Comparison of ENCODE assay signal across 8 mouse cellular contexts in the genomic region with DNA sequence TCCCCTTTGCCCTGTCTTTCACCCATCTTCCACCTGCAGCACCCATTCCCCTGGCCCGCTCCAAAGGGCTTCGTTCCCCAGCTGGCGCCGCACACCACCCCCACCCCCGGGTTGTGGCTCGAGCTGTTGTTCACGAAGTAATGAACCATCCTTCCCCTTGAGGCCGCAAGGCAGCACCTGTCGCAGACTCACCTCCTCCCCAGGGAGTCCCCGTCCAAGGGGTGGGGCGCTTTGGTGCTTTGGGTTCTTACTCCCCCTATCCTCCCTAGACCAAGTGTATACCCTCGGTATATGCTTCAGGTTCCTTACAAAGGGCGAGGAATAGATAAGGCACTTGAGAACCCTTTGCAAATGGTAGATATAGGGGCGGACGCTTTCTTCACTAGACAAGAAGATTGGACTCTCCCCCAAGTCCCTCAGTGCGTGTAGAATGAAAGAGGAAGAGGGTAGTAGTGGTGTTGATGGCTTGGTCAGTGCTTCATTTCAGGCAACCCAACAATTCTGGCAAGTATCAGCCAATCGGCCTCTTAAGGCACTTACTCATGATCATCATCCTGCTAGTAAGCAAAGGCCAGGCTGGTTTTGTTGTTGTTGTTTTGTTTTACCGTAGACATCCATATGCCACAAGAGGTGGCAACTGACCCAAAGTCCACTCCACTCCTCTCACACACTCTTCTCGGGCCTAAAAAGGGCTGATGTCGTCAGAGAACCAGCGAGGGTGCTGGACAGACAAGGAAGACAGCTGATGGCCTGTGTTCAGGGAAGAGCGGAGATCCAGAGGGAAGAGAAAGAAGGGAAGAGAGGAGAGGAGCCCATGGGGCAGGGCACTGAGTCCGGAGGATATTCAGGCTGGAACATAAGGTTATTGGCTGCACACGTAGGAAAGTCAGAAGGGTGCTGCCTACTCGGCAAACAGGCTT. TPM values are rescaled to one million over a fixed set of nuclear protein-coding genes. Genes with fewer than 3 reads are reported as not detected.
DNase-seq lines count a peak whose midpoint lies in the region; ATAC-seq and TF ChIP-seq lines count a peak whose summit lies in the region.

No protein-coding gene starts in this region.

- no peak for TF ChIP-seq EP300 in heart, adult 2 months (IDR thresholded peaks at IDR 0.05; ENCODE audit: insufficient read depth, low read depth, low read length)

- H3K79me2 ChIP-seq in heart, adult 2 months (replicated peaks; ENCODE audit: control insufficient read depth, insufficient read depth, low read length): no peaks in the 10 kb centered on the region

- TF ChIP-seq POLR2A in heart, adult 2 months (IDR thresholded peaks at IDR 0.05; ENCODE audit: insufficient read depth, low read depth, low read length): no peak

- peak overlapping the region; percentile 62 for H3K4me3 ChIP-seq in heart, adult 2 months
- H3K4me3 ChIP-seq in brown adipose tissue, adult 24 weeks (ENCODE audit: insufficient read depth, low read depth, low read length): peak overlapping the region; percentile 86
- peak overlapping the region; percentile 80 for H3K4me3 ChIP-seq in heart, embryonic 15.5 days
- peak overlapping the region; percentile 76 for H3K4me3 ChIP-seq in liver, embryonic 11.5 days (ENCODE audit: low read depth, low read length)

- H3K4me1 ChIP-seq in heart, adult 2 months (ENCODE audit: control insufficient read depth, insufficient read depth, low read length): peaks cover 28% of the 10 kb centered on the region
- H3K4me1 ChIP-seq in brown adipose tissue, adult 24 weeks (ENCODE audit: control insufficient read depth, insufficient read depth, insufficient read length, low read length): peaks cover 33% of the 10 kb centered on the region
- peaks cover 63% of the 10 kb centered on the region for H3K4me1 ChIP-seq in heart, embryonic 15.5 days (replicated peaks)
- peaks cover 42% of the 10 kb centered on the region for H3K4me1 ChIP-seq in liver, embryonic 11.5 days (replicated peaks; ENCODE audit: control insufficient read depth, insufficient read depth, low read length)

- intact Hi-C loops in heart, adult 2 months (cut with DNase I): loop anchor here (2.0 kb wide), 1 partner anchor 78 kb away; the partner anchor contains the start of gene Ywhae
- intact Hi-C loops in heart, postnatal 25 days (cut with DNase I): loop anchor here (1.0 to 5.0 kb wide), 2 partner anchors 24 to 32 kb away; no protein-coding TSS in a partner anchor

- no peaks in the 10 kb centered on the region for H3K9me3 ChIP-seq in heart, embryonic 15.5 days (replicated peaks)
- no peaks in the 10 kb centered on the region for H3K9me3 ChIP-seq in liver, embryonic 11.5 days (ENCODE audit: control insufficient read depth, low read length)

- peak overlapping the region; percentile 74 for H3K9ac ChIP-seq in heart, adult 2 months (ENCODE audit: low read depth, low read length)
- H3K9ac ChIP-seq in heart, embryonic 15.5 days: peak overlapping the region; percentile 82
- H3K9ac ChIP-seq in liver, embryonic 11.5 days (ENCODE audit: low read depth, low read length): peak overlapping the region; percentile 84

- TF ChIP-seq CTCF in heart, adult 2 months (IDR thresholded peaks at IDR 0.05): no peak

- ATAC-seq in heart, embryonic 15.5 days (replicated peaks; ENCODE audit: insufficient number of reproducible peaks, insufficient read depth, low FRiP score, low read depth): no peak
- peak; percentile 70 for ATAC-seq in liver, embryonic 11.5 days (replicated peaks; ENCODE audit: low FRiP score)

- DNase-seq in heart, adult 2 months: peak; percentile 54 to 75
- no peak for DNase-seq in heart, postnatal 25 days (ENCODE audit: low spot score)
- peak; percentile 58 for DNase-seq in liver, embryonic 11.5 days (ENCODE audit: low spot score)
- DNase-seq in naive thymus-derived CD4-positive, alpha-beta T cell, adult 2 months (ENCODE audit: low read depth): peak; percentile 33
- DNase-seq in ovary, postnatal 10 days (ENCODE audit: low spot score): no peak
- DNase-seq in layer of hippocampus, postnatal 25 days (ENCODE audit: extremely low spot score in 1 of 2, low spot score in 1 of 2): no peak

- WGBS in heart, adult 2 months: 48% methylated on average over 25 of the region's 25 CpGs
- WGBS in heart, embryonic 15.5 days: 34% methylated on average over 25 of the region's 25 CpGs
- 22% methylated on average over 25 of the region's 25 CpGs for WGBS in liver, embryonic 11.5 days

- H3K36me3 ChIP-seq in heart, adult 2 months (ENCODE audit: control insufficient read depth, insufficient read depth, low read length): peaks cover 2% of the 10 kb centered on the region; the same call in 1 of the 2 replicates
- H3K36me3 ChIP-seq in heart, embryonic 15.5 days: peaks cover 23% of the 10 kb centered on the region
- H3K36me3 ChIP-seq in liver, embryonic 11.5 days (ENCODE audit: control insufficient read depth, insufficient read depth, low read length): peaks cover 13% of the 10 kb centered on the region; the same call in 1 of the 2 replicates

- H3K27ac ChIP-seq in heart, adult 2 months: peak overlapping the region; percentile 99
- peak overlapping the region; percentile 97 for H3K27ac ChIP-seq in brown adipose tissue, adult 24 weeks (replicated peaks; ENCODE audit: low read depth, low read length)
- H3K27ac ChIP-seq in heart, embryonic 15.5 days: peak overlapping the region; percentile 94
- peak overlapping the region; percentile 94 for H3K27ac ChIP-seq in liver, embryonic 11.5 days (ENCODE audit: low read depth, low read length)

- no peaks in the 10 kb centered on the region for H3K27me3 ChIP-seq in heart, adult 2 months (ENCODE audit: control insufficient read depth, insufficient read depth, low read length)
- no peaks in the 10 kb centered on the region for H3K27me3 ChIP-seq in heart, embryonic 15.5 days
- H3K27me3 ChIP-seq in liver, embryonic 11.5 days (replicated peaks; ENCODE audit: control insufficient read depth, insufficient read depth, low read length): no peaks in the 10 kb centered on the region

- peak overlapping the region; percentile 86 for H3K4me2 ChIP-seq in heart, embryonic 15.5 days
- peak overlapping the region; percentile 77 for H3K4me2 ChIP-seq in liver, embryonic 11.5 days

RNA-seq across cellular contexts. Expression of gene Myo1c, which starts 4.4 kb away (rescaled TPM):
- total RNA-seq in heart, adult 2 months (2021): 100 to 1,000 TPM in 1 of 2 experiments, 10 to 100 TPM in 1; 96.9 to 105 TPM
- 68.7 and 94.7 TPM in 2 replicates for polyA plus RNA-seq in heart, adult 2 months (2012; rRNA removed)
- total RNA-seq in heart, postnatal 25 days (2021): 100 to 1,000 TPM; 119 to 132 TPM
- 65.7 and 72.5 TPM in 2 replicates for polyA plus RNA-seq in brown adipose tissue, adult 24 weeks (2012; ENCODE audit: insufficient read depth, insufficient read length, missing spikeins)
- 62.1 and 79.0 TPM in 2 replicates for polyA plus RNA-seq in heart, embryonic 15.5 days (2015; fragmentation: Nextera tagmentation; extraction: Ambion mirVana)
- polyA plus RNA-seq in liver, embryonic 11.5 days (2014; fragmentation: Nextera tagmentation; extraction: Ambion mirVana): 37.4 and 41.9 TPM in 2 replicates
- total RNA-seq in layer of hippocampus, postnatal 25 days (2021): 10 to 100 TPM; 11.8 to 18.6 TPM

RNA-seq across cellular contexts. Expression of gene Inpp5k, which starts 23.9 kb away (rescaled TPM):
- total RNA-seq in heart, adult 2 months (2021): 10 to 100 TPM; 24.5 to 30.2 TPM
- 42.8 and 59.8 TPM in 2 replicates for polyA plus RNA-seq in heart, adult 2 months (2012; rRNA removed)
- total RNA-seq in heart, postnatal 25 days (2021): 10 to 100 TPM; 27.8 to 29.8 TPM
- 19.1 and 24.1 TPM in 2 replicates for polyA plus RNA-seq in brown adipose tissue, adult 24 weeks (2012; ENCODE audit: insufficient read depth, insufficient read length, missing spikeins)
- 19.6 and 28.8 TPM in 2 replicates for polyA plus RNA-seq in heart, embryonic 15.5 days (2015; fragmentation: Nextera tagmentation; extraction: Ambion mirVana)
- polyA plus RNA-seq in liver, embryonic 11.5 days (2014; fragmentation: Nextera tagmentation; extraction: Ambion mirVana): 21.9 and 22.2 TPM in 2 replicates
- 10 to 100 TPM; 40.6 to 46.7 TPM for total RNA-seq in layer of hippocampus, postnatal 25 days (2021)

RNA-seq across cellular contexts. Expression of gene Crk, which starts 24.3 kb away (rescaled TPM):
- 10 to 100 TPM; 82.9 to 90.3 TPM for total RNA-seq in heart, adult 2 months (2021)
- 27.6 and 64.4 TPM in 2 replicates for polyA plus RNA-seq in heart, adult 2 months (2012; rRNA removed)
- total RNA-seq in heart, postnatal 25 days (2021): 10 to 100 TPM; 81.3 to 88.2 TPM
- polyA plus RNA-seq in brown adipose tissue, adult 24 weeks (2012; ENCODE audit: insufficient read depth, insufficient read length, missing spikeins): 56.9 and 64.4 TPM in 2 replicates
- 82.3 and 95.8 TPM in 2 replicates for polyA plus RNA-seq in heart, embryonic 15.5 days (2015; fragmentation: Nextera tagmentation; extraction: Ambion mirVana)
- 70.4 and 71.1 TPM in 2 replicates for polyA plus RNA-seq in liver, embryonic 11.5 days (2014; fragmentation: Nextera tagmentation; extraction: Ambion mirVana)
- 100 to 1,000 TPM; 118 to 134 TPM for total RNA-seq in layer of hippocampus, postnatal 25 days (2021)

Comparison
In these comparisons a context has a peak if more than half of its experiments do, and no peak if none do; other contexts are left out.
1. DNase-seq: peak in heart, adult 2 months (2 of 2), liver, embryonic 11.5 days (single experiment) and naive thymus-derived CD4-positive, alpha-beta T cell, adult 2 months (single experiment); none in heart, postnatal 25 days (single experiment), ovary, postnatal 10 days (single experiment) and layer of hippocampus, postnatal 25 days (0 of 2).
2. Peak in every context shown above with its lines, with median percentiles within 50 percentile points of each other: H3K27ac ChIP-seq, H3K4me3 ChIP-seq and H3K9ac ChIP-seq.